Mouse (Mus musculus) cerebellum, adult 2 months (tissue): ENCODE data around the gene Farsa.

Experiments
- CTCF ChIP-seq: fragments of 200-500 bp; IDR thresholded peaks from 2 replicates; pipeline ENCODE4 v1.5.1; 2011; ENCODE audit warnings: low read depth, mild to moderate bottlenecking, control low read depth, low read length, moderate library complexity, borderline replicate concordance; ENCODE audit not compliant: insufficient read depth
- POLR2A ChIP-seq: fragments of 200-500 bp; IDR thresholded peaks from 2 replicates; pipeline ENCODE4 v1.6.1; 2011; ENCODE audit warnings: low read length, control low read depth, borderline replicate concordance; ENCODE audit not compliant: insufficient read depth

DNA sequence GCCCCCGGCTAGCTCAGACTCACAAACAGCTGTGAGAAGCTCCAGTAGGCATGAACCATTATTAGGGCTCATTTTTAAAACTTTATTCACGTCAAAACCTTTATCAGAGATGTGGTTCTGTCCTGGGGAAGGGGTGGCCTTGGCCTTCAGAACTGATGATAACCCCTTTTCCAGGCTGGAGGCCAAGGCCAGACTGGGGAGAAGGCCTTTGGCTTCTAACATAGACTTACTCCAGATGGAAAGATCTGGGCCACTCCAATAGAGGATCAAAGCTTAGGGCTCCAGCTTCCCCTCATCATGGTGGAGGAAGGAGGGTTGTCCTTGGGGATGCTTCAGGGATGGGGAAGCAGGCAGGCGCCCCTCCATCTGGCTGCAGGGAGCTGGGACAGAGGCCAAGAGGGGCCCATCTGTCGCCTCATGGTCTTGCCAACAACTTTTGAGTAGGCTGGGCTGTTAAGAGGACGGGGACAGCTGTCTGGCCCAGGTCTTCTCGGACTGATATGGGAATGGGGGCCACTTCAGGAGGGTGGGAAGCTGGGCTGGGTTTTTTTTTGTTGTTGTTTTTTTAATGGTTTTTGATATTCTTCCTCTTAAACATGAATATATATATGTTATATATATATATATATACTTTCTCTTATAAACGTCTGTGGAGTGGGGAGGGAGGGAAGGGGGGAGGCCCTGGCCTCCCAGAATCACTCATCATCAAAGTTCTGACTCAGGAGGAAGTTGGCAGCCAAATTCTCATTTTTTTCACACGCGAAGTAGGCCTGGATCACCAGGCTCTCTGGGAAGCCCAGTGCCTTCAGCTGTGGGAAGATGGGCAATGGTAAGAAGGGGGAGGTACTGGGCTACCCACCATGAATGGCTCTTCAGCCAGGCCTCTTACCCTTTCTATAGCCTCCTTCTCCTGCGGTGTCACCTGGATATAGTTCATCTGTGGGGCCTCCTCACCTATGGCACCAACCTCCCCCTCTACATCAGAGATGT lies 21.6 kb upstream of the Farsa start:
- TF ChIP-seq CTCF (no peak), POLR2A (no peak)
